In the genomic region with DNA sequence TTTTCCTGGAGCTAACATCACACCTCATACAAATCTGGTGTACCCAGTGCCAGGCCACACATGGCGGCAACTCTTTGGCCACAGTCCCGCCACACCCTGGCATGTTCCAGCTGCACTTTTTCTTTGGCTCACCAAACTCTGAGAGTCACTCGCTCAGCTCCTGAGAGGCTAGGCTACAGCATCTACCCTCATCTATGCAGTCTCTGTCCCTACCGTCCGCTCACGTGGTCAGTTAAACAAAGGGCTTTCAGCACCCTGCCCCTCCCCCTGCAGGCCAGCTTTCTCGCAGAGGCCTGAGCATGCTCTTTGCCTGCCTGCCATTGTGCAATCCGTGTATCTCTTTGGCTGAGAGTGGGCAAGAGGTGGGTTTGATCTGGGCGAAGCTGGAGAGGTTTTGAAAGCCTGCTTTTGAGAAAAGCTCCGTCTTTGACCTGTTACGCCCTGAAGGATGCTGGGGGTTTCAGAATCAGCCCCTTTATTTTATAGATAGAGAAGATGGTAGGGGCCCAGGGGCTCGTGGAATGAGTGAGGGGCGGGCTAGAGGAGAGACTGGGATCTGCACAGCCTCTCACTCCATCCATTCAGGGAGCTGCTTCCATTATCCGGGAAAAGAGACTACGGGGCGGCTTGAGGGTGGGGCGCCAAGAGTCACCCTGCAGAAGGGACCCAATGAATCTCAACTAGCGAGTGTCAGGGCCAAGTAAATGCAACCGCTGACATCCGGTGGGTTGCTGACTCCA, we compare ENCODE assay signal across 9 mouse cellular contexts.
DNase-seq lines count a peak whose midpoint lies in the region; ATAC-seq lines count a peak whose summit lies in the region.
"Had no signal": no experiment of that assay in that cellular context is flagged by ENCODE, and none has a peak within 500 bp of the region (broad histone marks: within the 10 kb centered on the region; RNA-seq: fewer than 3 reads in every experiment).

No protein-coding gene starts in this region.

- peak; percentile 59 for ATAC-seq in midbrain, embryonic 15.5 days (replicated peaks)
- no peak for ATAC-seq in kidney, embryonic 15.5 days (replicated peaks; ENCODE audit: low FRiP score)

- peak overlapping the region; percentile 62 for H3K27ac ChIP-seq in midbrain, embryonic 15.5 days
- H3K27ac ChIP-seq in kidney, embryonic 15.5 days = no peak overlapping the region
- H3K27ac ChIP-seq: kidney, postnatal 0 days had no signal

- H3K4me3 ChIP-seq in midbrain, embryonic 15.5 days = no peak overlapping the region
- H3K4me3 ChIP-seq in kidney, embryonic 15.5 days (replicated peaks) = no peak overlapping the region

- no peaks in the 10 kb centered on the region for H3K9me3 ChIP-seq in midbrain, embryonic 15.5 days
- H3K9me3 ChIP-seq in kidney, embryonic 15.5 days (replicated peaks) = no peaks in the 10 kb centered on the region

- H3K27me3 ChIP-seq in midbrain, embryonic 15.5 days (replicated peaks) = no peaks in the 10 kb centered on the region
- H3K27me3 ChIP-seq in kidney, embryonic 15.5 days = peaks cover 17% of the 10 kb centered on the region

- no peak overlapping the region for H3K9ac ChIP-seq in midbrain, embryonic 15.5 days
- no peak overlapping the region for H3K9ac ChIP-seq in kidney, embryonic 15.5 days

- peaks cover 17% of the 10 kb centered on the region for H3K4me1 ChIP-seq in midbrain, embryonic 15.5 days
- peaks cover 18% of the 10 kb centered on the region for H3K4me1 ChIP-seq in kidney, embryonic 15.5 days

- H3K4me2 ChIP-seq in midbrain, embryonic 15.5 days = peak overlapping the region; percentile 5
- H3K4me2 ChIP-seq in kidney, embryonic 15.5 days = no peak overlapping the region

- no peaks in the 10 kb centered on the region for H3K36me3 ChIP-seq in midbrain, embryonic 15.5 days (replicated peaks)
- H3K36me3 ChIP-seq in kidney, embryonic 15.5 days = no peaks in the 10 kb centered on the region

- intact Hi-C loops in heart, postnatal 10 days (cut with DNase I) = no loop called here

- 24% methylated on average over 20 of the region's 20 CpGs for WGBS in midbrain, embryonic 15.5 days
- 59% methylated on average over 20 of the region's 20 CpGs for WGBS in kidney, embryonic 15.5 days

- peak; percentile 23 to 38 for DNase-seq in frontal cortex, postnatal 36 days (ENCODE audit: low spot score in 2 of 2)
- no peak for DNase-seq in frontal cortex, postnatal 25 days (ENCODE audit: low spot score in 2 of 2)
- DNase-seq in embryo, embryonic 10 days (ENCODE audit: low spot score) = peak; percentile 89
- DNase-seq in layer of hippocampus, adult 9-11 months = peak; percentile 87
- no peak for DNase-seq in gastrocnemius, postnatal 4 days (ENCODE audit: low spot score in 2 of 2)
- DNase-seq in heart, postnatal 10 days = no peak

Comparison
In these comparisons a context has a peak if more than half of its experiments do, and no peak if none do; other contexts are left out.
1. DNase-seq: peak in frontal cortex, postnatal 36 days (2 of 2), embryo, embryonic 10 days (single experiment) and layer of hippocampus, adult 9-11 months (single experiment); none in frontal cortex, postnatal 25 days (0 of 2), gastrocnemius, postnatal 4 days (0 of 2) and heart, postnatal 10 days (0 of 2).